Mouse (Mus musculus) liver, embryonic 14.5 days (tissue): ENCODE results near the gene Kcnh7. TPM values are rescaled to one million over a fixed set of nuclear protein-coding genes. Genes with fewer than 3 reads are reported as not detected.

Source experiments
- ATAC-seq: fragments of 200-750 bp; cut with Nextera tagmentation; 2 replicates; pipeline ENCODE4 v1.8.0; 2017; ENCODE audit warnings: moderate number of reproducible peaks, mild to moderate bottlenecking, moderate library complexity; ENCODE audit not compliant: insufficient read depth
- DNase-seq, 3 experiments: peaks; one replicate each; pipeline ENCODE4 v3.0.0-alpha.2; 2012 to 2013; ENCODE audit warnings: low read depth in 3 of 3, low spot score in 3 of 3
- H3K27ac ChIP-seq: fragments of 300-500 bp; sonication (generic); 2 replicates; pipeline ENCODE4 v1.5.1; 2014; ENCODE audit warnings: moderate library complexity, mild to moderate bottlenecking, control low read depth, inconsistent platforms
- H3K27me3 ChIP-seq: fragments of 300-500 bp; sonication (generic); 2 replicates; pipeline ENCODE4 v1.6.1; 2014; ENCODE audit warnings: mild to moderate bottlenecking, low read length, moderate library complexity; ENCODE audit not compliant: control insufficient read depth, insufficient read depth
- H3K36me3 ChIP-seq: fragments of 300-500 bp; sonication (generic); replicated peaks from 2 replicates; pipeline ENCODE4 v1.6.1; 2014; ENCODE audit warnings: low read depth; ENCODE audit not compliant: control insufficient read depth, insufficient read depth
- H3K4me1 ChIP-seq, 2 experiments: fragments of 200-500 bp in 1 of 2; fragments of 300-500 bp in 1 of 2; sonication (generic) in 1 of 2; replicated peaks; 2 replicates each; pipeline ENCODE4 v1.6.1; 2012 to 2014; ENCODE audit warnings: antibody characterized with exemption in 1 of 2, inconsistent platforms in 1 of 2, low read length in 1 of 2; ENCODE audit not compliant: control insufficient read depth in 2 of 2, insufficient read depth in 2 of 2
- H3K4me2 ChIP-seq: fragments of 300-500 bp; sonication (generic); 2 replicates; pipeline ENCODE4 v1.6.1; 2014; ENCODE audit warnings: low read depth, mild to moderate bottlenecking, control low read depth, moderate library complexity
- H3K4me3 ChIP-seq, 2 experiments: fragments of 200-500 bp in 1 of 2; fragments of 300-500 bp in 1 of 2; sonication (generic) in 1 of 2; 2 replicates each; pipeline ENCODE4 v1.5.1; 2012 to 2014; ENCODE audit warnings: low read depth in 2 of 2, low read length in 2 of 2, mild to moderate bottlenecking in 2 of 2, control low read depth in 1 of 2, inconsistent platforms in 1 of 2, moderate library complexity in 1 of 2; ENCODE audit not compliant: insufficient read depth in 1 of 2
- H3K9ac ChIP-seq: fragments of 300-500 bp; sonication (generic); replicated peaks from 2 replicates; pipeline ENCODE4 v1.6.1; 2014; ENCODE audit warnings: mild to moderate bottlenecking, control low read depth, moderate library complexity
- H3K9me3 ChIP-seq: fragments of 300-500 bp; sonication (generic); 2 replicates; pipeline ENCODE4 v1.6.1; 2016; ENCODE audit warnings: low read length, mixed read lengths; ENCODE audit not compliant: control insufficient read depth
- CTCF ChIP-seq: IDR thresholded peaks from 2 replicates; pipeline ENCODE4 v1.5.1; 2016; ENCODE audit warnings: antibody characterized with exemption, low read depth, control low read depth
- EP300 ChIP-seq: IDR thresholded peaks from 2 replicates; pipeline ENCODE4 v1.6.1; 2016; ENCODE audit warnings: antibody characterized with exemption, low read depth
- WGBS: fragments of 180-500 bp; shearing (Covaris S2); extraction: QIAGEN DNeasy Blood & Tissue Kit; methylation state at CpG from one replicate; pipeline ENCODE4 v1.1.7; 2014; ENCODE audit not compliant: insufficient replicate concordance; 5-methylcytosine and 5-hydroxymethylcytosine counted together
- polyA plus RNA-seq, 2 experiments: library from polyadenylated mRNA; depleted of rRNA in 1 of 2; stranded (reverse) in 1 of 2; unstranded in 1 of 2; fragments of >200 nt; fragmentation: Nextera tagmentation in 1 of 2; extraction: Ambion mirVana in 1 of 2; gene quantifications; 2 replicates each; pipeline versions ENCODE4 v1.2.1 to v1.2.3; 2012 to 2014

Kcnh7 gene
- polyA plus RNA-seq, 2 experiments, result 0.01 to 0.03 TPM

- H3K4me3 ChIP-seq, result peak within 1 kb of the TSS; percentile 61 to 71
- peaks cover 0 to 2% of the 10 kb centered on the region in 2 experiments; a peak in 1 of 4 replicates for H3K4me1 ChIP-seq
- DNase-seq, result peak; percentile 70 to 74 (median 71)
- H3K9me3 ChIP-seq, result no peaks in the 10 kb centered on the region
- TF ChIP-seq CTCF, result no peak
- no peak for TF ChIP-seq EP300
- WGBS, result under 1% methylated on average over 43 of the region's 43 CpGs
- peak; percentile 100 for ATAC-seq
- peak within 1 kb of the TSS; percentile 84 for H3K4me2 ChIP-seq
- no peak within 1 kb of the TSS for H3K27ac ChIP-seq
- H3K9ac ChIP-seq, result 0 out of 2 replicates have a peak within 1 kb of the TSS, but pooled peaks have one; percentile 42
- H3K27me3 ChIP-seq, result no peaks in the 10 kb centered on the region
- no peaks in the 10 kb centered on the region for H3K36me3 ChIP-seq
Observed at GRCm38 (mm10) chr2:62664135-62664670, 519.9 kb downstream of the Kcnh7 start, which contains the start of gene Gca. Gca (plus strand) TSS chr2:62664285.

DNA sequence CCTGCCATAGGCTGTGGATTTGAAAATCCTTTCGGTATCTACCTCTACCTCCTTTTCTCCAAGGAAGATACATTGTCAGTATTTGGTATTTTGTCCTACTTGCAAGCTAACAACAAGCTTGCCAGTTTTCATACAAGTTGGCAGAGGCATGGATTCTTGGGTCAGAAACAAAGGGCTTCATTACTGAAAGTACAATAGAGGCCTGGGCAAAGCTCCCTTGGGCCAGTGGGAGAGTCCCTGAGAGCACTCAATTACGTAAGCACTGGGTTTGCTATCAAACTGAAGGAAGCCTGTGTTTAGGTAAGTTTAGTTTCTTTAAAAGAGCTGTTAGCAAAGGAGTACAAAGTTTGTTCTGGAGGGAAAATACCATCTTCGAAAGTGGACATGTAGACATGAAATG lies 521.5 kb downstream of the Kcnh7 start:
- no peak overlapping the region for H3K4me2 ChIP-seq
- H3K27ac ChIP-seq, result no peak overlapping the region
- peaks cover 0 to 2% of the 10 kb centered on the region in 2 experiments; a peak in 1 of 4 replicates for H3K4me1 ChIP-seq
- TF ChIP-seq EP300 (no peak), CTCF (no peak)
- no peak for DNase-seq
- no peak overlapping the region for H3K4me3 ChIP-seq
- ATAC-seq, result no peak
- H3K27me3 ChIP-seq, result no peaks in the 10 kb centered on the region
- 67% methylated on average over 3 of the region's 3 CpGs for WGBS
- H3K36me3 ChIP-seq, result no peaks in the 10 kb centered on the region
- H3K9ac ChIP-seq, result no peak overlapping the region
- H3K9me3 ChIP-seq, result no peaks in the 10 kb centered on the region

- Histone ChIP-seq H3K4me3 (no peak overlapping the region), H3K27me3 (no peaks in the 10 kb centered on the region), H3K4me1 (peaks cover 0 to 2% of the 10 kb centered on the region in 2 experiments; a peak in 1 of 4 replicates), H3K9me3 (no peaks in the 10 kb centered on the region), H3K9ac (no peak overlapping the region), H3K4me2 (no peak overlapping the region), H3K36me3 (no peaks in the 10 kb centered on the region), H3K27ac (no peak overlapping the region)
- ATAC-seq (no peak), DNase-seq (no peak)
- peak; percentile 23; the same call in 1 of the 2 replicates for TF ChIP-seq CTCF
- no peak for TF ChIP-seq EP300
- WGBS, result 35% methylated on average over 6 of the region's 6 CpGs
Observed at GRCm38 (mm10) chr2:62660565-62660964, 523.5 kb downstream of the Kcnh7 start.

GRCm38 (mm10) chr2:62656072-62656471 lies 528.0 kb downstream of the Kcnh7 start:
- H3K9ac ChIP-seq, result no peak overlapping the region
- no peaks in the 10 kb centered on the region for H3K9me3 ChIP-seq
- H3K4me3 ChIP-seq, result no peak overlapping the region
- no peaks in the 10 kb centered on the region for H3K27me3 ChIP-seq
- no peaks in the 10 kb centered on the region for H3K36me3 ChIP-seq
- H3K27ac ChIP-seq, result no peak overlapping the region
- no peak for TF ChIP-seq CTCF
- TF ChIP-seq EP300, result no peak
- ATAC-seq (no peak), DNase-seq (no peak)
- no peak overlapping the region for H3K4me2 ChIP-seq
- no peaks in the 10 kb centered on the region for H3K4me1 ChIP-seq
- 38% methylated on average over 1 of the region's 1 CpGs for WGBS

DNA sequence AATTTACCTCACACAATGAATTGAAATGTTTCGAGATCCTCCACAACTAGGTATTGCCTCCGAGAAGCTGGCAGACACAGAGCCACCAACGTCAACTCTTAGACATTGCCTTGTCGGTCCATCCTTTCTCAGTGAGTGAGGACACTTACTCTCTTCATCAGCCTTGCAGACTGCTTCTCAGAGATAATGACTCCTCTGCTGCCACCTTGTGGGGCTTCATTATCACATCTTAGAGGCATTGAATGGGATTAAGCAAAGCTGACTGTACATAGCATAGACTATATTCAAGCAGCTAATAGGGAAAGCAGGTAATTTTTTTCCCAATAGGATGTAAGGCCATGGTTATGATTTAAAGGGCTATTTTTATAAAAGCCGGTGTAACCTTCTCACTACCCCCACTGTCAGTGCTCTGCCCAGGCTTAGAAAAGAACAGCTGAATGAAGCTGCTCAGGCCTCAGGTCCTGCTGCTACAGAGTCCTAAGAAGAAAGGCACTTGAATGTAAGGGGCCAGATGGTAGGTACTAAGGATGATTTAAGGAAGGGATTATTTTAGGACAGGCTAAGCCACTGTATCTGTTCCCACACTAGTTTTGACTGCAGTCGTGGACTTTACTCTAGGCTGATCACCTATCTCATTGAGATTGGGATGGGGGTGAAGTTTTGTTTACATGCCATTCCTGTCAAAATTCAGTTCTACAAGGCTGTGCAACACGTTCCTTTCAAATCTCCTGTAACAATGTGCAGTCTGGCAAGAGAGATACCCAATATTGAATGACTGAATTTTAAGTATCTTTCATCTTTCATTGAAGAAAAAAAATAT lies 529.4 kb downstream of the Kcnh7 start:
- peak; percentile 61 for TF ChIP-seq CTCF
- TF ChIP-seq EP300, result no peak
- WGBS, result 31% methylated on average over 7 of the region's 7 CpGs
- H3K4me3 ChIP-seq, result no peak overlapping the region
- DNase-seq (peak in 2 of 3 experiments; percentile 35 to 49), ATAC-seq (peak; percentile 72)
- no peaks in the 10 kb centered on the region for H3K9me3 ChIP-seq
- no peak overlapping the region for H3K9ac ChIP-seq
- no peaks in the 10 kb centered on the region for H3K36me3 ChIP-seq
- H3K27ac ChIP-seq, result no peak overlapping the region
- no peaks in the 10 kb centered on the region for H3K4me1 ChIP-seq
- H3K27me3 ChIP-seq, result no peaks in the 10 kb centered on the region
- no peak overlapping the region for H3K4me2 ChIP-seq
